Mouse (Mus musculus): Measurements from ENCODE around the gene Tmem33.

Tmem33 gene

GRCm38 (mm10) chr5:67223391-67224121, 36.8 kb upstream of the Tmem33 start:
- TF ChIP-seq CTCF (conservative IDR thresholded peaks at IDR 0.05; ENCODE audit: low read length) (no peak), POU5F1 (IDR thresholded peaks at IDR 0.05; ENCODE audit: borderline replicate concordance, low read length) (no peak), NANOG (IDR thresholded peaks at IDR 0.05; ENCODE audit: borderline replicate concordance, low read length) (no peak)
- H3K4me3 ChIP-seq (replicated peaks; ENCODE audit: low read length): peak overlapping the region; percentile 7; the same call in 1 of the 2 replicates

DNA sequence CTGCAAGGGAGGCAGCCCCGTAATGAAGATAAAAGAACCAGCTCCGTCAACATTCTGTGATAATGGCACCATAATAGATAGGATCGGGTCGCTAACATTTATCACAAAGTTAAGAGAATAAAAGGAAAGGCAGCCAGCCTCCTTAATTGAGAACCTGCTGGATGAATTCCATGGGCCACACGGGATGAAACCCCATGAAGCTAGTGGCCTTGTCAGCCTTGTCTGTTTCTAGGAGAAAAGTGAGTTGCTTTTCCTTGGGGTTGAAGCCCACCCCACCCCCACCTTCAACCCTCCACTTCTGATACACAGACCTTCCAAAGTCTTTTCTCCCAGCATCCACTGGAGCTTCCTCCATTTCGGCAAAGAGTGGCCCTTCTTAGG, 36.3 kb upstream of the Tmem33 start:
- Histone ChIP-seq H3K4me3 (replicated peaks; ENCODE audit: low read length) (no peak overlapping the region), H3K27me3 (ENCODE audit: insufficient read depth, low read length) (peaks cover 89% of the 10 kb centered on the region), H3K9me3 (ENCODE audit: low read length) (no peaks in the 10 kb centered on the region), H3K4me1 (replicated peaks; ENCODE audit: low read depth, low read length) (peaks cover 36% of the 10 kb centered on the region), H3K36me3 (ENCODE audit: insufficient read depth, low read length) (no peaks in the 10 kb centered on the region)
- TF ChIP-seq NANOG (IDR thresholded peaks at IDR 0.05; ENCODE audit: borderline replicate concordance, low read length) (no peak), CTCF (conservative IDR thresholded peaks at IDR 0.05; ENCODE audit: low read length) (no peak), POU5F1 (IDR thresholded peaks at IDR 0.05; ENCODE audit: borderline replicate concordance, low read length) (no peak)

More at GRCm38 (mm10) chr5:67223391-67224121, 36.8 kb upstream of the Tmem33 start:
- Histone ChIP-seq H3K4me1 (replicated peaks; ENCODE audit: low read depth, low read length) (peaks cover 36% of the 10 kb centered on the region), H3K36me3 (ENCODE audit: insufficient read depth, low read length) (no peaks in the 10 kb centered on the region), H3K27me3 (ENCODE audit: insufficient read depth, low read length) (peaks cover 89% of the 10 kb centered on the region), H3K9me3 (ENCODE audit: low read length) (no peaks in the 10 kb centered on the region)

DNA sequence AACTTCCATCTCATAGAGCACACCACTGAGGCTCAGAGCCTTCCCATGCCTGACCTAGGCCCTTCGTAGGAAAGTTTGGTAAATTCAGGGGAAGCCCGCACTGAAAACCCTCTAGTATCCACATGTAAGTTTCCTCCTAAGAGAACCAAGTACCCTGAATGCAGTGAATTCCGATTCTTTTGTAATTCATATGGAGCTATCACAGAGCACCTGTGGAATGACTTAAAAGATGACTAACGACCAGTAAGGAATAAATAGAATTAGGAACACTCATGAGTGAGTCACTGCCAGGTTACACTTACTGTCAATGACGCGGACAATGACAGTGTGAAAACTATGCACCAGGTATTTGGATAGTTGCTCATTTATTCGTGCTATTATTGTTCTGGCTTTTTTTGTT, 34.6 kb upstream of the Tmem33 start:
- no peaks in the 10 kb centered on the region for H3K9me3 ChIP-seq (ENCODE audit: low read length)
- TF ChIP-seq CTCF (conservative IDR thresholded peaks at IDR 0.05; ENCODE audit: low read length) (no peak), NANOG (IDR thresholded peaks at IDR 0.05; ENCODE audit: borderline replicate concordance, low read length) (peak; percentile 80)
- no peak overlapping the region for H3K4me3 ChIP-seq (replicated peaks; ENCODE audit: low read length)
- no peaks in the 10 kb centered on the region for H3K36me3 ChIP-seq (ENCODE audit: insufficient read depth, low read length)
- peaks cover 48% of the 10 kb centered on the region for H3K4me1 ChIP-seq (replicated peaks; ENCODE audit: low read depth, low read length)
- peaks cover 93% of the 10 kb centered on the region for H3K27me3 ChIP-seq (ENCODE audit: insufficient read depth, low read length)

GRCm38 (mm10) chr5:67227261-67227660, 33.1 kb upstream of the Tmem33 start:
- Histone ChIP-seq H3K9me3 (ENCODE audit: low read length) (no peaks in the 10 kb centered on the region), H3K4me3 (replicated peaks; ENCODE audit: low read length) (0 out of 2 replicates have a peak overlapping the region, but pooled peaks have one; percentile 13)
- TF ChIP-seq POU5F1 (IDR thresholded peaks at IDR 0.05; ENCODE audit: borderline replicate concordance, low read length): no peak
- no peak for TF ChIP-seq NANOG (IDR thresholded peaks at IDR 0.05; ENCODE audit: borderline replicate concordance, low read length)
- TF ChIP-seq CTCF (conservative IDR thresholded peaks at IDR 0.05; ENCODE audit: low read length): no peak

GRCm38 (mm10) chr5:67227682-67228444, 32.5 kb upstream of the Tmem33 start:
- peaks cover 44% of the 10 kb centered on the region for H3K4me1 ChIP-seq (replicated peaks; ENCODE audit: low read depth, low read length)
- peak overlapping the region; percentile 13; the same call in 1 of the 2 replicates for H3K4me3 ChIP-seq (replicated peaks; ENCODE audit: low read length)
- TF ChIP-seq POU5F1 (IDR thresholded peaks at IDR 0.05; ENCODE audit: borderline replicate concordance, low read length) (no peak), NANOG (IDR thresholded peaks at IDR 0.05; ENCODE audit: borderline replicate concordance, low read length) (no peak), CTCF (conservative IDR thresholded peaks at IDR 0.05; ENCODE audit: low read length) (no peak)
- H3K27me3 ChIP-seq (ENCODE audit: insufficient read depth, low read length): peaks cover 93% of the 10 kb centered on the region
- H3K9me3 ChIP-seq (ENCODE audit: low read length): no peaks in the 10 kb centered on the region
- H3K36me3 ChIP-seq (ENCODE audit: insufficient read depth, low read length): no peaks in the 10 kb centered on the region

More at GRCm38 (mm10) chr5:67227261-67227660, 33.1 kb upstream of the Tmem33 start:
- H3K27me3 ChIP-seq (ENCODE audit: insufficient read depth, low read length): peaks cover 93% of the 10 kb centered on the region
- no peaks in the 10 kb centered on the region for H3K36me3 ChIP-seq (ENCODE audit: insufficient read depth, low read length)
- H3K4me1 ChIP-seq (replicated peaks; ENCODE audit: low read depth, low read length): peaks cover 50% of the 10 kb centered on the region

GRCm38 (mm10) chr5:67234682-67235081, 25.7 kb upstream of the Tmem33 start:
- H3K27me3 ChIP-seq (ENCODE audit: insufficient read depth, low read length): peaks cover 63% of the 10 kb centered on the region
- no peaks in the 10 kb centered on the region for H3K36me3 ChIP-seq (ENCODE audit: insufficient read depth, low read length)
- no peaks in the 10 kb centered on the region for H3K9me3 ChIP-seq (ENCODE audit: low read length)
- no peak overlapping the region for H3K4me3 ChIP-seq (replicated peaks; ENCODE audit: low read length)
- TF ChIP-seq NANOG (IDR thresholded peaks at IDR 0.05; ENCODE audit: borderline replicate concordance, low read length): no peak
- no peak for TF ChIP-seq POU5F1 (IDR thresholded peaks at IDR 0.05; ENCODE audit: borderline replicate concordance, low read length)
- TF ChIP-seq CTCF (conservative IDR thresholded peaks at IDR 0.05; ENCODE audit: low read length): no peak
- H3K4me1 ChIP-seq (replicated peaks; ENCODE audit: low read depth, low read length): peaks cover 17% of the 10 kb centered on the region

DNA sequence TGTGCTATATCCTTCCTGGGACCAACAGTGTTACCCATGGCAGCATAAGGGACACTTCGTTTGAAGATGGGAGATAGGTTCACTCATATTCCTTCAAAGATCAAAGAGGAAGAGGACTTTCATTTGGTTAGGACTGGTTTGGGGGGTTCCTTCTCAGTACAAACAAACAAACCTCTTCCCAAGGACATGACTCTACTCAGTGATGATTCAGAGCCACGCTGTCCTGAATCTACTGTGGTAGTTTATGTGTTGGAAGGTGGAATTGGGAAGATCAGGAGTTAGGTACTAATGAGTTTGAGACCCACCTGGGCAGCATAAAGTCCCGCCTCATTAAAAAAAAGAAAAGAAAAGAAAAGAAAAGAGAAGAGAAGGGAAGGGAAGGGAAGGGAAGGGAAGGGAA, 24.9 kb upstream of the Tmem33 start:
- peaks cover 9% of the 10 kb centered on the region for H3K4me1 ChIP-seq (replicated peaks; ENCODE audit: low read depth, low read length)
- no peak overlapping the region for H3K4me3 ChIP-seq (replicated peaks; ENCODE audit: low read length)
- no peaks in the 10 kb centered on the region for H3K9me3 ChIP-seq (ENCODE audit: low read length)
- no peak for TF ChIP-seq CTCF (conservative IDR thresholded peaks at IDR 0.05; ENCODE audit: low read length)
- TF ChIP-seq NANOG (IDR thresholded peaks at IDR 0.05; ENCODE audit: borderline replicate concordance, low read length): no peak
- TF ChIP-seq POU5F1 (IDR thresholded peaks at IDR 0.05; ENCODE audit: borderline replicate concordance, low read length): no peak
- peaks cover 56% of the 10 kb centered on the region for H3K27me3 ChIP-seq (ENCODE audit: insufficient read depth, low read length)
- no peaks in the 10 kb centered on the region for H3K36me3 ChIP-seq (ENCODE audit: insufficient read depth, low read length)

GRCm38 (mm10) chr5:67236601-67237000, 23.8 kb upstream of the Tmem33 start:
- H3K27me3 ChIP-seq (ENCODE audit: insufficient read depth, low read length): peaks cover 44% of the 10 kb centered on the region
- no peak overlapping the region for H3K4me3 ChIP-seq (replicated peaks; ENCODE audit: low read length)
- H3K4me1 ChIP-seq (replicated peaks; ENCODE audit: low read depth, low read length): no peaks in the 10 kb centered on the region
- no peaks in the 10 kb centered on the region for H3K9me3 ChIP-seq (ENCODE audit: low read length)
- H3K36me3 ChIP-seq (ENCODE audit: insufficient read depth, low read length): no peaks in the 10 kb centered on the region
- TF ChIP-seq NANOG (IDR thresholded peaks at IDR 0.05; ENCODE audit: borderline replicate concordance, low read length): no peak
- TF ChIP-seq POU5F1 (IDR thresholded peaks at IDR 0.05; ENCODE audit: borderline replicate concordance, low read length): no peak
- TF ChIP-seq CTCF (conservative IDR thresholded peaks at IDR 0.05; ENCODE audit: low read length): no peak
